In the genomic region with DNA sequence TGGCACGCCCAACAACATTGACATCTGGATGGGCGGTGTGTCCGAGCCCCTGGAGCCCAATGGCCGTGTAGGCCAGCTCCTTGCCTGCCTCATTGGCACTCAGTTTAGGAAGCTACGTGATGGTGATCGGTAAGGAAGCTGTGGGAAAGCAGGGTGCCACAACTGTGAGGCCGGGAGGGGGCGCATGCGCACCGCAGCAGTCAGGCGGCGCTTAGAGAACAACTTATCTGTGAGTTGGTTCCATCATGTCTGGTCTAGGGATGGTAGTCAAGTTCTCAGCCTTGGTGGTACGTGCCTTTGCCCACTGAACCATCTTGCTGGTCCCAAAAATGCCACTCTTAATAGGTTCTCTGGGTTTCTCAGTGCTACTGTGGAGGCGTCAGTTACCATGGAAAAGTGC, we compare ENCODE assay signal across 8 mouse cellular contexts. TPM values are rescaled to one million over a fixed set of nuclear protein-coding genes. Genes with fewer than 3 reads are reported as not detected.
DNase-seq lines count a peak whose midpoint lies in the region; ATAC-seq and TF ChIP-seq lines count a peak whose summit lies in the region.

No protein-coding gene starts in this region.

- WGBS in forebrain, postnatal 0 days: 58% methylated on average over 14 of the region's 14 CpGs
- WGBS in forebrain, embryonic 16.5 days: 43% methylated on average over 14 of the region's 14 CpGs

- H3K9ac ChIP-seq in forebrain, postnatal 0 days: no peak overlapping the region
- H3K9ac ChIP-seq in forebrain, embryonic 16.5 days (replicated peaks; ENCODE audit: low read depth, low read length): no peak overlapping the region

- no peak overlapping the region for H3K4me2 ChIP-seq in forebrain, postnatal 0 days (ENCODE audit: low read depth)
- no peak overlapping the region for H3K4me2 ChIP-seq in forebrain, embryonic 16.5 days (ENCODE audit: low read length)

- H3K4me1 ChIP-seq in forebrain, postnatal 0 days (ENCODE audit: insufficient read depth): no peaks in the 10 kb centered on the region
- H3K4me1 ChIP-seq in forebrain, embryonic 16.5 days (replicated peaks; ENCODE audit: control insufficient read depth, insufficient read depth, low read length): no peaks in the 10 kb centered on the region

- no peak for ATAC-seq in forebrain, postnatal 0 days
- ATAC-seq in forebrain, embryonic 16.5 days: no peak
- ATAC-seq in megakaryocyte-erythroid progenitor cell, adult 5-6 weeks (replicated peaks; ENCODE audit: low FRiP score, low TSS enrichment, poor library complexity, severe bottlenecking): 0 out of 2 replicates have a peak, but pooled peaks have one; percentile 38

- no peak overlapping the region for H3K27ac ChIP-seq in forebrain, postnatal 0 days (ENCODE audit: low read depth, low read length)
- H3K27ac ChIP-seq in forebrain, embryonic 16.5 days (ENCODE audit: low read length): no peak overlapping the region

- DNase-seq in forebrain, postnatal 0 days: peak; percentile 41
- DNase-seq in ovary, postnatal 36 days (ENCODE audit: low spot score): peak; percentile 21
- no peak for DNase-seq in ovary, postnatal 10 days (ENCODE audit: low spot score)
- peak; percentile 50 for DNase-seq in embryo, embryonic 11 days
- no peak for DNase-seq in spleen, postnatal 10 days (ENCODE audit: low spot score in 2 of 2)
- DNase-seq in urinary bladder, adult 2 months (ENCODE audit: low spot score): no peak

- no peaks in the 10 kb centered on the region for H3K36me3 ChIP-seq in forebrain, postnatal 0 days (ENCODE audit: insufficient read depth)
- H3K36me3 ChIP-seq in forebrain, embryonic 16.5 days (ENCODE audit: control insufficient read depth, insufficient read depth): no peaks in the 10 kb centered on the region

- no peaks in the 10 kb centered on the region for H3K9me3 ChIP-seq in forebrain, postnatal 0 days (ENCODE audit: low read length)
- H3K9me3 ChIP-seq in forebrain, embryonic 16.5 days (ENCODE audit: control insufficient read depth, low read length): no peaks in the 10 kb centered on the region

- H3K27me3 ChIP-seq in forebrain, postnatal 0 days (ENCODE audit: insufficient read depth, low read length): no peaks in the 10 kb centered on the region
- no peaks in the 10 kb centered on the region for H3K27me3 ChIP-seq in forebrain, embryonic 16.5 days (replicated peaks; ENCODE audit: control insufficient read depth, insufficient read depth, low read length)

- peak; percentile 57 for TF ChIP-seq CTCF in forebrain, postnatal 0 days (IDR thresholded peaks at IDR 0.05; ENCODE audit: low read depth)

- H3K4me3 ChIP-seq in forebrain, postnatal 0 days (ENCODE audit: low read depth, low read length): no peak overlapping the region
- no peak overlapping the region for H3K4me3 ChIP-seq in forebrain, embryonic 16.5 days (replicated peaks; ENCODE audit: low read length)

RNA-seq across cellular contexts. Expression of gene Mpo, which starts 9.2 kb away (rescaled TPM):
- total RNA-seq in forebrain, postnatal 0 days (2014; rRNA removed): 0.33 and 0.46 TPM in 2 replicates
- 0.21 TPM in 1 of 2 replicates, not detected in the other for polyA plus RNA-seq in forebrain, postnatal 0 days (2015; fragmentation: Nextera tagmentation; extraction: Ambion mirVana)
- polyA plus RNA-seq in forebrain, embryonic 16.5 days (2015; fragmentation: Nextera tagmentation; extraction: Ambion mirVana): 0.29 and 0.80 TPM in 2 replicates
- total RNA-seq in megakaryocyte-erythroid progenitor cell, adult 5-6 weeks (2014; fragmentation: Nextera tagmentation): 7.9 TPM in 1 of 2 replicates, not detected in the other
- 7.6 and 31.9 TPM in 2 replicates for total RNA-seq in megakaryocyte-erythroid progenitor cell, adult 5-6 weeks (2017)
- 0.46 and 1.1 TPM in 2 replicates for polyA plus RNA-seq in urinary bladder, adult 2 months (2012; rRNA removed)

RNA-seq across cellular contexts. Expression of gene Lpo, which starts 25.5 kb away (rescaled TPM):
- 0.46 and 1.1 TPM in 2 replicates for total RNA-seq in forebrain, postnatal 0 days (2014; rRNA removed)
- 0.62 and 1.3 TPM in 2 replicates for polyA plus RNA-seq in forebrain, postnatal 0 days (2015; fragmentation: Nextera tagmentation; extraction: Ambion mirVana)
- 0.42 and 0.48 TPM in 2 replicates for polyA plus RNA-seq in forebrain, embryonic 16.5 days (2015; fragmentation: Nextera tagmentation; extraction: Ambion mirVana)
- total RNA-seq in megakaryocyte-erythroid progenitor cell, adult 5-6 weeks (2014; fragmentation: Nextera tagmentation): not detected in 2 replicates
- not detected in 2 replicates for total RNA-seq in megakaryocyte-erythroid progenitor cell, adult 5-6 weeks (2017)
- not detected in 2 replicates for polyA plus RNA-seq in urinary bladder, adult 2 months (2012; rRNA removed)

RNA-seq across cellular contexts. Expression of gene Tspoap1, which starts 42.3 kb away (rescaled TPM):
- 119 and 199 TPM in 2 replicates for total RNA-seq in forebrain, postnatal 0 days (2014; rRNA removed)
- polyA plus RNA-seq in forebrain, postnatal 0 days (2015; fragmentation: Nextera tagmentation; extraction: Ambion mirVana): 10.5 and 20.1 TPM in 2 replicates
- 26.4 and 47.4 TPM in 2 replicates for polyA plus RNA-seq in forebrain, embryonic 16.5 days (2015; fragmentation: Nextera tagmentation; extraction: Ambion mirVana)
- total RNA-seq in megakaryocyte-erythroid progenitor cell, adult 5-6 weeks (2014; fragmentation: Nextera tagmentation): 5.5 and 20.3 TPM in 2 replicates
- 3.5 and 5.4 TPM in 2 replicates for total RNA-seq in megakaryocyte-erythroid progenitor cell, adult 5-6 weeks (2017)
- polyA plus RNA-seq in urinary bladder, adult 2 months (2012; rRNA removed): 9.7 and 11.4 TPM in 2 replicates

RNA-seq across cellular contexts. Expression of gene Mks1, which starts 50.4 kb away (rescaled TPM):
- total RNA-seq in forebrain, postnatal 0 days (2014; rRNA removed): 6.8 and 11.1 TPM in 2 replicates
- polyA plus RNA-seq in forebrain, postnatal 0 days (2015; fragmentation: Nextera tagmentation; extraction: Ambion mirVana): 6.1 and 8.8 TPM in 2 replicates
- polyA plus RNA-seq in forebrain, embryonic 16.5 days (2015; fragmentation: Nextera tagmentation; extraction: Ambion mirVana): 9.7 and 12.6 TPM in 2 replicates
- total RNA-seq in megakaryocyte-erythroid progenitor cell, adult 5-6 weeks (2014; fragmentation: Nextera tagmentation): 4.3 and 6.8 TPM in 2 replicates
- total RNA-seq in megakaryocyte-erythroid progenitor cell, adult 5-6 weeks (2017): 2.4 and 8.4 TPM in 2 replicates
- 14.6 and 19.2 TPM in 2 replicates for polyA plus RNA-seq in urinary bladder, adult 2 months (2012; rRNA removed)

Comparison
In these comparisons a context has a peak if more than half of its experiments do, and no peak if none do; other contexts are left out.
1. DNase-seq: peak in forebrain, postnatal 0 days (single experiment), ovary, postnatal 36 days (single experiment) and embryo, embryonic 11 days (single experiment); none in ovary, postnatal 10 days (single experiment), spleen, postnatal 10 days (0 of 2) and urinary bladder, adult 2 months (single experiment).